Mouse (Mus musculus): ENCODE measurements around the gene Gm4141.

Gene Gm4141

GRCm38 (mm10) chr7:20576141-20576540 is at the start of gene Gm4141:
Gene Gm4141, minus strand, starts transcription at chr7:20576241.
- no CpG with 5 or more reads among the region's 3 CpGs for WGBS

- WGBS = 81% methylated on average over 3 of the region's 5 CpGs
Observed at GRCm38 (mm10) chr7:20598921-20599320, 22.9 kb upstream of the Gm4141 start, which contains the start of gene Gm4513. Gene Gm4513, minus strand, starts transcription at chr7:20599021.

GRCm38 (mm10) chr7:20545657-20546056 is 30.4 kb downstream of the Gm4141 start, which contains the start of gene Gm5726:
Gene Gm5726, minus strand, starts transcription at chr7:20545757.
- no CpG with 5 or more reads among the region's 1 CpGs for WGBS

- no CpG with 5 or more reads among the region's 3 CpGs for WGBS
Observed at GRCm38 (mm10) chr7:20533537-20533936, 42.5 kb downstream of the Gm4141 start, which contains the start of gene Vmn1r104. Gene Vmn1r104, plus strand, starts transcription at chr7:20533837.

All from cerebral cortex, adult 2 months (tissue).